Mouse (Mus musculus): ENCODE measurements around the gene 1700020A23Rik.

Gene 1700020A23Rik

GRCm38 (mm10) chr2:130450434-130450796, 45.4 kb downstream of the 1700020A23Rik start:
- DNase-seq (ENCODE audit: low read depth, low spot score): no peak

GRCm38 (mm10) chr2:130451086-130451726, 46.1 kb downstream of the 1700020A23Rik start:
- DNase-seq (ENCODE audit: low read depth, low spot score): no peak

GRCm38 (mm10) chr2:130451727-130452090, 46.6 kb downstream of the 1700020A23Rik start:
- DNase-seq (ENCODE audit: low read depth, low spot score): no peak

- no peak for DNase-seq (ENCODE audit: low read depth, low spot score)
These were observed 47.2 kb downstream of the 1700020A23Rik start for GRCm38 (mm10) chr2:130452266-130452665.

GRCm38 (mm10) chr2:130453421-130453820, 48.4 kb downstream of the 1700020A23Rik start:
- no peak for DNase-seq (ENCODE audit: low read depth, low spot score)

- DNase-seq (ENCODE audit: low read depth, low spot score): no peak
These were observed 49.8 kb downstream of the 1700020A23Rik start for GRCm38 (mm10) chr2:130454748-130455370.
